Mouse (Mus musculus) embryo, embryonic 11 days (tissue): Measurements from ENCODE around the gene Gm17657.
A peak's percentile ranks its signal among the peaks of the same experiment; 100 is the strongest.
"Not testable (repeated sequence)": the region's sequence is repeated elsewhere in the genome, so short reads cannot be mapped to it uniquely, and the experiment has no call there.

ENCODE experiments used
- DNase-seq: peaks from one replicate; pipeline ENCODE4 v3.0.0-alpha.2; 2015

Gene Gm17657

DNA sequence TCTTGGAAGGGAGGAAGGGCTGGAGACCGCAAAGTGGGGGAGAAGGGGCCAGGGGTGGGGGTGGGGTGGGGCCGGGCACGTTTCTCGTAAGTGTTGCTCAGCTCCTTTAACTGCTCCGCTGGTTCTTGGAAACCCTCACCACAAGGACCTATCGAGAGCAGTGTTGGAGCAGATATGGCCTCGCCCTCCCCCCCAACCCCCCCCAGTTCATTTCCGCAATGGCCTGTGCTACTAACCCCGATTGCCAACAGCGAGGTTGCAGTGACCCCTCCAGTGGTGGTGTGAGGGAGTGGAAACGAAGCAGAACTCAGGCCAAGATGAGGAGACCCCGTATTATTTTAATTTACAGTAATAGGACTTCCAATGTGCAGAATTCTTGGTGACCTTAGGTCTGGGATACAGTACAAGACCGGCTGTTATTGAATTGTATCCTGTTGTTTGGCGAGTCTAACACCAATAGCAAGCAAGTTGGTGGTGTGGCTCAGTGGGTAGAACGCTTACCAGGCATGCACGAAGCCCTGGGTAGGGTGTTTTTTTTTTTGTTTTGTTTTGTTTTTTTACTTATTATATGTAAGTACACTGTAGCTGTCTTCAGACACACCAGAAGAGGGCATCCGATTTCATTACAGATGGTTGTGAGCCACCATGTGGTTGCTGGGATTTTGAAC is 48.5 kb downstream of the Gm17657 start:
- DNase-seq, result no peak

DNA sequence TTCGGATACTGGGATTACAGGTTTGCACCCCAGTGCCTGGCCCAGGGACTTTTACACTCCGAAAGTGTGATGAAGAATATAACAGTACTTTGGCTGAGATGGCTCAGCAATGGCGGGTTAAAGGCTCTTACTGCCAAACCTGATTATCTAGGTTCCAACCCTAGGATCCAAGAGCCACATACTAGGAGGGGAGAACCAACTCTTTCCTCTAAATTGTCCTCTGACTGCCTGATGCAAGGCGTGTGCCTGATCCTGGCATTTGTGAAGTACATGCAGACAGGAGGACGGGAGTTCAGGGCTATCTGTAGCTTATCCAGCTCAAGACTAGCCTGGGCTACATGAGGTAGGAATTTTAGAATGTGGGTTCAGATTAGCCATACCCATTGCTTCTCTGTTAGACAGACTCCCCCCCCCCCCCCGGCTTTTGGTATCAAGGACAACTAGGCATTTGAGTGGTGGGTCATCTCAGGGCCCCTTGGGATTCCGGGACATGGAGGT is 49.1 kb downstream of the Gm17657 start:
- DNase-seq, result no peak

DNA sequence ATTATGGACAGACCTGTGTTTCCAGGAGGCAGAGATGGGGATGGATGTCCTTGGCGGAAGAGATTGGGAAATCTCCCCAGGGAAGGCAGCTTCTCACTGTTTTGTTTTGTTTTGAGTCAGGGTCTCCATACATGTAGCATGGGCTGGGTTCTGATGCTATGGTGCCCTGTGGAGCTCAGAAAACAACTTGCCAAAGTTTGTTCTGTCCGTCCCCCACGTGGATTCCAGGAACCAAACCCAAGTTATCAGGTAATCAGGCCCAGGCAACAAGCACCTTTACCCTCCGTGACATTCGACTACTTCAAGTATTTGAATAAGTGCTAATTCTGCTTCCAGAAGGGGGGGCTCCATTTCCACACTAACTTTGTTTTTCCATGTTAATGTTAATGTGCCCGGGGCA is 49.9 kb downstream of the Gm17657 start:
- DNase-seq, result no peak

DNA sequence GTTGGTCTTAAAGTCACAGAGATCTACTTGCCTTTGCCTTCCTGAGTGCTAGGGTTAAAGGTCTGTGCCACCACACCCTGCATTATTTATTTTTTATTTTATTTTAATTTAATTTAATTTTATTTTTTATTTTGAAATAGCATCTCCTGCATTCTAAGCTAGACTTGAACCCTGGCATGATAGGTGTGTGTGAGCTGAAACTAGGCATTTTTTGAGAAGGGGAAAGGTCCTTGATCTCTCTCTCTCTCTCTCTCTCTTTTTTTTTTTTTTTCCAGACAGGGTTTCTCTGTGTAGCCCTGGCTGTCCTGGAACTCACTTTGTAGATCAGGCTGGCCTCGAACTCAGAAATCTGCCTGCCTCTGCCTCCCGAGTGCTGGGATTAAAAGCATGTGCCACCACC is 50.5 kb downstream of the Gm17657 start:
- DNase-seq, result not testable (repeated sequence)

DNA sequence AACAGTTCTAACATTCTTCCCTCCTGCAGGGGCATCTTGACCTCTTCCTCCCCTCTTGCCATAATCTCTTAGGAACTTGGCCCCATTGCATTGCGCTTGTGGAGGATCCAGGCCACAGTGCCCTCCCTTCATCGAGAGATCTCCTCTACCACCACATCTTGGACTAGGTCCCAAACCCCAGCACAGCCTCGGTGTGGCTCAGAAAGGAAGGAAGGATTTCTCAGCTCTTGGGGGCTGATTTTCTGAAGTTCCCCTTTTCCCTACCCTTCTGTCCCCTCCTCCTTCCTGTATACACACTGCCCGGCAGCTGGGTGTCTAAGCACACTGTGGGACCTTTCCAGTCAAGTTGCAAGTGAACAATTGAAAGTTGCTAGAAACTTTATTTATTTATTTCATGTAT is 51.4 kb downstream of the Gm17657 start:
- DNase-seq, result no peak

DNA sequence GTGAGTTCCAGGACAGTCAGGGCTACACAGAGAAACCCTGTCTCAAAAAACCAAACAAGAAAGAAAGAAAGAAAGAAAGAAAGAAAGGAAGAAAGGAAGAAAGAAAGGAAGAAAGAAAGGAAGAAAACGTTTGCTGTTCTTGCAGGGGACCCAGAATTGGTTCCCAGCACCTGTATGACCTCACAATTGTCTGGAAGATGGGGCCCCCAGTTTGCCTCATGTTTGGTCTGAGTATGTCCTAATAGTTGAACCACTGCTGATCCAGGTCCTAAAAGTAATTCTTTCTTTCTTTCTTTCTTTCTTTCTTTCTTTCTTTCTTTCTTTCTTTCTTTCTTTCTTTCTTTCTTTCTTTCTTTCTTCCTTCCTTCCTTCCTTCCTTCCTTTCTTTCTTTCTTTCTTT is 52.0 kb downstream of the Gm17657 start:
- not testable (repeated sequence) for DNase-seq

DNA sequence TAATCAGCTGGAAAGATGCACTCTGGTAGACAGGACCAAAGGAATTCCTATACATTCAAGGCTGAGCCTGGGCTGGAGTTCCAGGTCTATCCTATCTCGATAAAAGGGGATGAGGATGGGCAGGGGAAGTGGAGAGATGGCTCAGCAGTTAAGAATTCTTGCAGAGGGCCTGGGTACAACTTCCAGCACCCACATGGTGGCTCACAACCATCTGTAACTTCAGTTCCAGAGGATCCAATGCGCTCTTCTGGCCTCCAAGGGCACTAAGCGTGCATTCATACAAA is 52.4 kb downstream of the Gm17657 start:
- no peak for DNase-seq

DNA sequence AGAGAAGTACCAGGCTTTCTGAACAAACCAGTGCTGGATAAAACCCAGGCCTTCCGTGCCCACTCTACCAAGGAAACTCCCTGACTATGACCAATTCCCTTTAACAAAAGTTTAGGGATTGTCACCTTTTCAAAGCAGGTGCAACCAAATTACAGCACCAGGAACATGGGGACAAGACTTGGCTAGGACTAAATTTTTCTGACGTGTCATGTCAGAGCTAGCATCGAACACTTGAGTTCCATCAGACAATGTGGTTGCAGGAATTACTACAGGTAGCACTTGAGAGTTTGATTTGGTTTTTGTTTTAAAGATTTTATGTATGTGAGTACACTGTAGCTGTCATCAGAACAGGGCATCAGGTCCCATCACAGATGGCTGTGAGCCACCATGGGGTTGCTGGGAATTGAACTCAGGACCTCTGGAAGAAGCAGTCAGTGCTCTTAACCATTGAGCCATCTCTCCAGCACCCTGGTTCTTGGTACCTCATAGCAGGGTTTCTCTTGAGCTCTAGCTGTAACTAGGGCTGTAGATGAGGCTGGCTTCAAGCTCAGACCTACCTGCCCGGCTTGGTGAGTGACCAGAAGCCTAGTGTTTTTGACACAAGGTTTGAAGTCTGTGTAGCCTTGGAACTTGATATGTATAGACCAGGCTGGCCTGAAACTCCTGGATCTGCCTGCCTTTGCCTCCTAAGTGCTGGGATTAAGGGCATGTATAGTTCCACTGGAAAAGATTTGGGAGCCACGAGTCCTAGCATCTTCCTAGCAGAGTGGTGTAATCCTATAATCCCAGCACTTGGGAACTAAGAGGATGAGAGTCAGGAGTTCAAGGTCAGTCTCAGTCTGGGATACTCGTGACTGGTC is 53.0 kb downstream of the Gm17657 start:
- no peak for DNase-seq

DNA sequence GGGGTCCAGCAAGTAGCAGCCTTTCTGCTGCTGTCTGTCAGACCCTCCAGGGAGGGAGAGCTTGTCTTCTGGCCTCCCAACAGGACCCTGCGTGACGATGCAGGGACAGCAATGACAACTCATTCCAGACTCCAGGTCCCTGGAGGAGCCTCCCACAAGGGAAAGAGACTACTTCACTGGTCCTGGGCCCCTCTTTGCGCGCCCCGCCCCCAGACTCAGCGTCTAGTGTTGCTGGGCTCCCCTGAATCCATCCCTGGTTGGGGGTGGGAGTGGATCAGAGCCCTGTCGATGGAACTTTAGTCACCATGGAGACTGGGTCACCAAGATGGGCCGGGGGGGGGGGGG is 54.7 kb downstream of the Gm17657 start:
- no peak for DNase-seq

DNA sequence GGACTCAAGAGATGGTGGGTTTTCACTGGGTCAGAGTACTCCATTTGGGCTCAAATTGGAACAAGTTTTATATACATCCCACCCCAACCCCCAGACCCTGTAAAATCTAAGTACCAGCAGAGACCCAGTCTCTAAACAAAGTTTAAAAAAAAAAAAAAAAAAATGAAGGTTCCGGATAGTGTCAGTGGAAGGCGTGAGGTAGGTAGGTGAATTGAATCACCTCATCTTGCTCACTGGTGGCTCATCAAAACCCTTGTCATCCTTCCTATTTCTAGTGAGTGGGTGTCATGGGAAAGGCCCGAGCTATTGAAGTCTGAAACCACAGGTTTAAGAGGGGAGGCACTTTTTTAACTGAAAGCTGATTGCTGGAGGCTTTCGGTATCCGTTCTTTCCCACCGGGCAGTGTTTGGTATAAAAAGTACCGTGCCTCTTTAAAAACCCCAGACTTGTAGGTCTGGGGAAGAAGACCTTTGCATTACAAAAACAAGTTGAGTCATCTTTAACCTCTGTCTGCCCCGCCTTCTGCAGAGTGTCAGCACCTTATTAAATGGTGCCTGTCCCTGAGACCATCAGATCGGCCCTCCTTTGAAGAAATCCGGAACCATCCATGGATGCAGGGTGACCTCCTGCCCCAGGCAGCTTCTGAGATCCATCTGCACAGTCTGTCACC is 55.2 kb downstream of the Gm17657 start:
- no peak for DNase-seq

DNA sequence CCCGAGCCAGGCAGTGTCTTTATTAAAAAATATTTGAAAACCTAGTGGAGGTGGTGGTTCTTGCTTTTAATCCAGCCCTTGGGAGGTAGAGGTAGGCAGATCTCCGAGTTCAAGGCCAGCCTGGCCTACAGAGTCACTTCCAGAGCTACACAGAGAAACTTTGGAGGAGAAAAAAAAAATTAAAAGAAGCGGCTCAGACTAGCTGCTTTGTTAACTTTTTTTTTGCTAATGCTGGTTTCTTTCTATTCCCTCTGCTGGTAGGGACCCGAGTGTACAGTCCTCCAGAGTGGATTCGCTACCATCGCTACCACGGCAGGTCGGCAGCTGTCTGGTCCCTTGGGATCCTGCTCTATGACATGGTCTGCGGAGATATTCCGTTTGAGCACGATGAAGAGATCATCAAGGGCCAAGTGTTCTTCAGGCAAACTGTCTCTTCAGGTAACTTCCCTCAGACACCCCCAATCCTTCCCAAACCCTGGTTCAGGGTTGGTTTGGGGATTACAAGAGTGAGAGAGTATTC is 55.9 kb downstream of the Gm17657 start:
- no peak for DNase-seq

DNA sequence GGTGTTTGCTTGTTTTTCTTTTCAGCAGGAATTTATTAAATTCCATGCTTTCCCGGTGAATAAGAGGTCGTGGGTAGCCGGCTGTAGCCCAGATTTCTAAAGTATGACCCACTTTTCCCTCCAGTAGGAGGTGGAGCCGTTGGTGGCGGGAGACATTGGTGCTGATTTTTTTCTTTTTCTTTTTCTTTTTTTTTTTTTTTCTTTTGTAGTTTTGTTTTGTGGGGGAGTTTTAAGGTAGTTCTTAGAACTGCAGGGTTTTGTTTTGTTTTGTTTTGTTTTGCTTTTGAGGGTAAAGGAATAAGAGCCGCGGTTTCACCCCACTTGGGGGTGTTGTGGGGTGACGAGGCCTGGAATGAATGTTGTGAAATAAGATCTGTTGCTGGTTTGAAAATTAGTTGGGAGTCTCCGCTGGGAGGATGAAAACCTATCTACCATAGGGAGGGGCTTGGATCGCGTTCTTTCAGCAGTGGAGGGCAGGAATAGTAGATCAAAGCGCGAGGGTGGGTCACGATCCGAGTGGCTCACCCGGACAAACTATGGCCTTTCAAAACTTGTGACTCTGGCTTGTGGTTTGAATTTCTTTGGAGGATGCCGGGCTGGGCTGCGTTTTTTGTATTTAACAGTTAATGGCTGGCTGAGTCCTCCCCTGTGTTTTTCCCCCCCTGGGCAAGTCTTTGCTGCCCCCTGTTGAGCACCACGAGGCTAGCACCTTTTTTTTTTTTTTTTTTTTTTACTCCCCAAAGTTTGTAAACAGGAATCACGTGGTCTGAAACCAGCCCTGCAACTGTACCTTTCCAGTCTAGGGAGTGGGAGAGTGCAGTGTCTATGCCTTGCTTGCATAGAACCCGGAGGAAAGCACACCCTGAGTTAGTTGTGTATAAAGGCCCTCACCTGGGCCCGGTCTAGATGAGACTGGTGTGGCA is 56.9 kb downstream of the Gm17657 start:
- DNase-seq, result peak; percentile 79

DNA sequence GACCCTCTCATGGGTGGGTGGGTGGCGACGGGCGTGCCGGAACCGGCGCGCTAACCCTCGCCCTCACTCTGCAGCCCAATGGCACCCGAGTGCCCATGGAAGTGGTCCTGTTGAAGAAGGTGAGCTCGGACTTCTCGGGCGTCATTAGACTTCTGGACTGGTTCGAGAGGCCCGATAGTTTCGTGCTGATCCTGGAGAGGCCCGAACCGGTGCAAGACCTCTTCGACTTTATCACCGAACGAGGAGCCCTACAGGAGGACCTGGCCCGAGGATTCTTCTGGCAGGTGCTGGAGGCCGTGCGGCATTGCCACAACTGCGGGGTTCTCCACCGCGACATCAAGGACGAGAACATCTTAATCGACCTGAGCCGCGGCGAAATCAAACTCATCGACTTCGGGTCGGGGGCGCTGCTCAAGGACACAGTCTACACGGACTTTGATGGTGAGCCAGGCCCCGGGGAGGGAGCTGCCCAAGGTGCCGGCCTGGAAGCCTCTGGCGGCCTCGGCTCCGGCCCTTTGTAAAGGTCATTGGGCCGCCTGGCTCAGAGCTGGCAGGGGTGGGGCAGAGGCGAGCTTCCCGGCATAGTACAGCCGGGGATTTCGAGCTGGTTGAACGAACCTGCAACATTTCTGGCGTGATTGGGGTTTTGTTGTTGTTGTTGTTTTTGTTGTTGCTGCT is 57.7 kb downstream of the Gm17657 start:
- peak; percentile 66 for DNase-seq

DNA sequence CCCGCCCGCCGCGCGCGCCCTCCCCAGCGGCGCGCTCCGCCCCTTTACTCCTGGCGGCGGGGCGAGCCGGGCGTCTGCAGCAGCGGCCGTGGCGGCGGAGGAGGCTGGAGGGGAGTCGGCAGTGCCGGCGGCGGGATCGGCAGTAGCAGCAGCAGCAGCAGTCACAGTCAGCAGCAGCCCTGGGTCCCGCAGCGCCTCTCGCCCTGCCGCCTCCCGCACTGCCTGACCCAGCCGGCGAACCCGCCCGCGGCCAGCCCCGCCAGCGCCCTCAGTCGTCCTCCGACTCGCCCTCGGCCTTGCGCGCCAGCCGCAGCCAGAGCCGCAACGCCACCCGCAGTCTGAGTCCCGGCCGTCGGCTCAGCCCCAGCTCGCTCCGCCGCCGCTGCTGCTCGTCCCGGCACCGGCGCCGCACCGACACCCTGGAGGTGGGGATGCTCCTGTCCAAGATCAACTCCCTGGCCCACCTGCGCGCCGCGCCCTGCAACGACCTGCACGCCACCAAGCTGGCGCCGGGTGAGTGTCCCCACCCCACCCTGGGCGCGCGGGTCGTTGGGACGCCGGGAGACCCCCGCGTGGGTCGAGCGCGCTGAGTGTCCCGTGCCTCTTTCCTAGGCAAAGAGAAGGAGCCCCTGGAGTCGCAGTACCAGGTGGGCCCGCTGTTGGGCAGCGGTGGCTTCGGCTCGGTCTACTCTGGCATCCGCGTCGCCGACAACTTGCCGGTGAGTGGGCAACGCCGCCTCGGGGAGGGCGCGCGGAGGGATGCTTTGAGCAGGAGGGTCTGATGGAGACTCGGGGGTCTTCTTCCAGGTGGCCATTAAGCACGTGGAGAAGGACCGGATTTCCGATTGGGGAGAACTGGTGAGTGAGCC is 58.5 kb downstream of the Gm17657 start, which contains the start of gene Pim1:
TSS of gene Pim1 (plus strand) at position 41 of the 869 bp plus-strand sequence.
- DNase-seq, result peak; percentile 73

DNA sequence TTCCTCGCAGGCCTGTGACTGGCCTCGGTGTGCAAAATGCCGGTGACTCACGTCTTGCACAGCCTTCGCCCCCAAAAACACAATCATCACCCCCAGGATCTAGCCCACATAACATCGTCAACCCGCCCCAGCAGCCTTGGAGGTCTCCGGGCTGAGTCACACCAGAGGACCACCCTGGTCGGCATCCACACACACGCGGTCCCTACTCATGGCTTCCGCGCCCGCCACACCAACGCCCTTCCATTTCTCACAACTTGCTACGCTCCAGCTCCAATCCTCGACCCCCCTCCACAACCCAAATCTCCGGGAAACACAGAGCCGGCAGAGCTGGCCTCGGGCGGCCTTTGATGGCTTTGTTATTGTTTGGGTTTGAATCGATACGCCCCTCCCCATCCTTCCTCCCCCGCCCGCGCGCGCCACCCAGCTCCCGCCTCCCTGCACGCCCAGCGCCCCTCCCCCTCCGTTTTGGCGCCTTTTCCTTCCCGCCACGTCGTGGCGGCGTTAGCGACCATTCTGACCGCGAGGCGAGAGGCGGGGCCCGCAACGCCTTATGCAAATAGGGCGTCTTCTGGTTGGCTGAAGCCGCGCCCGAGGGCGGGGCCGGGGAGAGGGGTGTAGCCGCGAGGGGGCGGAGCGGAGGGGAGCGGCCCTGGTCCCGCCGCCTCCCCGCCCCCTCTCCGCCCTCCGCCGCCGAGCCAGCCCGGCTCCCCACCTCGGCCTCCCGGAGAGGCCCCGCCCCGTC is 59.3 kb downstream of the Gm17657 start:
- peak; percentile 100 for DNase-seq

DNA sequence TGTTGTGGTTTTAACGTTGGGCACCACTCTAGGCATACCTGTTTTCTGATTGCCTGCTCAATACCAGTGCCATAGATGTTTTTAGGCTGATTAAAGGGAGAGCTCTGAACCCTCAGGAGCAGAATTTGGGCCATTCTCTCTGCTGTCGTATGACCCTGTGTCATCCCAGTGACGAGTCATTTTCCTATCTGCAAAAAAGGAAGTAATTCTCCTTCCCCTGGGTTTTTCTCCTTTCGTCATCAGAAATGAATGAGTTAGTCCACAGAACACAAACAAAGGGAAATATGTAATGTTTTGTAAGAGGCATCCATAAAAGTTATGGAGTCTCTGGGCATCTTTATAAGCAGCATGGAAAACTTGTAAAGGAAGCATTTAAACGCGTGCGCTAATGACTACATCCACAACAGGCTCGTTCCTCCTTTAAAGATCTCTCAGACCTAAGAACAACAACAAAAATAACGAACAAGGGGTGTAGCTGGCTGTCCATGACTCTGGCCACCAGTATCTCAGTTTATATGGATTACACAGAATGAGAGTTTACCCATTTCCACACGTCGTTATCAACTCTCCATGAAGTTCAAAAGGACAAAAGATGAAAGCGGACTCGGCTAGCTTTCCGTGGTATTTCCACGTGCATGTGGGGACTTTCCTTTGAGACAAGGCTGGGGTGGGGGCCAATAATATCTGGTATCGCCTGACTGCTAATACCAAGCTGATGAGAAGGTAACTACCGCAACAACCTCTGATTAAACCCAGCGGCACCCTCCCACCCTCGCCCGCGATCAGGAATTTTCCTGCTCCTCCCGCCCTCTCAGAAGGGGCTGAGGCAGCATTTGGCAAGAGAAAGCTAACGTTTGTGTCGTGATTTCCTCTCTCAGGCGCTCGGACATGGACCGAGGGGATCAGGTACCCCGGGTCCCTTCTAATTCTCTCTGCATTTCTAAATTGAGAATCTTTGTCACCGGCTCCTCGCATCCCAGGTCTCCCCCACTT is 60.2 kb downstream of the Gm17657 start:
- peak; percentile 75 for DNase-seq

DNA sequence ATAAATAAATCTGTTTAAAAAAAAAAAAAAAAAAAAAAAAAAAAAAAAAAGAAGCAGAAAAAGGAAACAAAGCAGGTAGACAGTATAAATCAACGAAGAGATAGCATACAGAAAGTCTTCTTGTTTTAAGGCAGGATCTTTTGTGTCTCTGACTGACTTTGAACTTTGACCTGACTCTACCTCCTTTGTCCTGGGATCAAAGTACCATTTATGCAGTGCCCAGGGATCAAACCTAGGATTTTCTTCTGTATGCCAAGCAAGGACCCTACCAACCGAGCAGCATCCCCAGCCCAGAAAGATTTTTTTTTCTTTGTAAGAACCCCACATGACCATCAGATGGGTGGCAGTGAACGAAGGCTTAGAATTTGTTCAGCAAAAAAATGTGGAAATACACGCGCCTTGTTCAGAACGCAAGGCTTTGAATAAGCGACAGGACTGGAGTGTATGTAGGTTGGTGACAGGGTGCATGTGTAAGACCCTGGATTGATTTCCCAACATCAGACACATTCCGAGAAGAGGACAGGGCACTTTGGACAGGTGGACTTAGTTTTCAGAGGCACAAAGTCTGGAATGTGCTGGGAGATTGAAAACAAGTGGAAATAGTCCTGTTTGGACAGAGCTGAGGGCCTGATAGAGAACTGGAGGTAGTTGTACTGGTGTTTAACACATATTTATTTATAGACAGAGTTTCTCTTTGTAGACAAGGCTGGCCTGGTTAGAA is 61.0 kb downstream of the Gm17657 start:
- DNase-seq, result no peak
